Mouse (Mus musculus): ENCODE measurements around the gene Ccdc38. TPM values are rescaled to one million over a fixed set of nuclear protein-coding genes. Genes with fewer than 3 reads are reported as not detected.

Ccdc38 gene
- polyA plus RNA-seq, 1 experiment from 2014 or later, result 0.30 TPM

DNA sequence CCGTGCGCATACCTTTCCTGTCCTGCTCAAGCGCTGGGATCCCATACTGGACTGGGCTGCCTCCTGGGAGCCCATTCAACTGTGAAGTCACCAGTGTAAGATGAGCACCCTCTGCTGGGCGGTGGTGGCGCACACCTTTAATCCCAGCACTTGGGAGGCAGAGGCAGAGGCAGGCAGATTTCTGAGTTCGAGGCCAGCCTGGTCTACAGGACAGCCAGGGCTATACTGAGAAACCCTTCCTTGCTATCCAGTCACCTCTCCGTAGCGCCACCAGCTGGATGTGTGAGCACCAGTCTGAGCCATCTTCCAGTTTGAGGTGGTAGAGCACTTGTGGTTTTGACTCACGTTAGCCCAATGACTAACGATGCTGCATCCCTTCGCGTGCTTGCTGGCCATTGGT lies 52.0 kb downstream of the Ccdc38 start:
- 54% methylated on average over 12 of the region's 12 CpGs for WGBS

DNA sequence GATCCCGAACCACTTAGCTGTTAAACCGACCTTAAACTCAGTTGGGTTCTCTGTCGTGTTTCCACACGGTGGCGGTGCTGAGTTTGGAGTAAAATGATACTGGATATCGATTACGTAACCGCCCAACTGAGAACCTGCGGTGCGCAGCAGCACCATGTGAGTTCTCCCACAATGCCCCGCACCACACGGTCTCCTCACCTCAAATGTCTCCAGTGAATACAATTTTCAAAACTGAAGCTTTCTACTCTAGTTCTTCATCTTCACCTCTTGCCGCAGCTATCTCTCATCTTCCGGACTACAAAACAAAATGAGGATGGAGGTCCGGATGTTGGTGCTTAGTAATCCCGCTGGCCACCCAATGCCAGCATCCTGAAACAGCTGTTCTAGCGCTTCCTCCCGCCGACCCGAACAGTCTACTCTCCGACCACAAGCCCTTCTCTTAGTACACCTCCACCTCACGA lies 53.6 kb downstream of the Ccdc38 start:
- Histone ChIP-seq H3K27me3 (peaks cover 3% of the 10 kb centered on the region; the same call in 1 of the 2 replicates), H3K4me1 (peaks cover 3% of the 10 kb centered on the region; the same call in 1 of the 2 replicates), H3K36me3 (no peaks in the 10 kb centered on the region), H3K9me3 (replicated peaks) (no peaks in the 10 kb centered on the region), H3K4me3 (peak overlapping the region; percentile 39), H3K9ac (peak overlapping the region; percentile 64), H3K4me2 (replicated peaks) (peak overlapping the region; percentile 63), H3K27ac (no peak overlapping the region)
- peak; percentile 73 for ATAC-seq (ENCODE audit: low FRiP score)
- WGBS, result 2% methylated on average over 22 of the region's 22 CpGs

More for the DNA sequence above, 52.0 kb downstream of the Ccdc38 start:
- no peak overlapping the region for H3K4me2 ChIP-seq (replicated peaks)
- H3K36me3 ChIP-seq, result no peaks in the 10 kb centered on the region
- no peak overlapping the region for H3K9ac ChIP-seq
- peaks cover 3% of the 10 kb centered on the region; the same call in 1 of the 2 replicates for H3K27me3 ChIP-seq
- H3K27ac ChIP-seq, result no peak overlapping the region
- H3K4me3 ChIP-seq, result no peak overlapping the region
- no peak for ATAC-seq (ENCODE audit: low FRiP score)
- H3K9me3 ChIP-seq (replicated peaks), result no peaks in the 10 kb centered on the region
- H3K4me1 ChIP-seq, result peaks cover 17% of the 10 kb centered on the region

DNA sequence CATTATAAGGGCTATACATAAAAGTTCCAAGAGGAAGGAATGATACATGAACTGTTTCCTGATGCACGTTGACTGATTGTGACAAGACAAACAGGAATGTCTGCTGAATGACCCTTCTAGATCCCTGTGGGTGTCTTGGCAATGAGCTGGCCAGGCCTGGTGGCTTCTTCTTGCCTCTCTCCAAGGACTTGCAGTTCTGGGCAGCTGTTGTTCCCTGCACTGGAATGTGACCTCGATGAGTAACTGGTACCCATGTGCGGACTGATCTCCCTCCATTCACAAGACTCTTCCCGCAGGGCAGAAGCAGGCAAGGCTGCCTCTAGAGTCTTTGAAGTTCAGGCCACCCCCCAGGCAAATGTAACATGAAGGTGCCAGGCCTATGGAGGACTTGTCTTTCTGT lies 55.4 kb downstream of the Ccdc38 start:
- Histone ChIP-seq H3K9ac (no peak overlapping the region), H3K9me3 (replicated peaks) (no peaks in the 10 kb centered on the region), H3K4me3 (no peak overlapping the region), H3K36me3 (no peaks in the 10 kb centered on the region), H3K27ac (no peak overlapping the region), H3K4me1 (no peaks in the 10 kb centered on the region), H3K27me3 (peaks cover 3% of the 10 kb centered on the region; the same call in 1 of the 2 replicates), H3K4me2 (replicated peaks) (no peak overlapping the region)
- no peak for ATAC-seq (ENCODE audit: low FRiP score)
- WGBS, result 64% methylated on average over 4 of the region's 4 CpGs

DNA sequence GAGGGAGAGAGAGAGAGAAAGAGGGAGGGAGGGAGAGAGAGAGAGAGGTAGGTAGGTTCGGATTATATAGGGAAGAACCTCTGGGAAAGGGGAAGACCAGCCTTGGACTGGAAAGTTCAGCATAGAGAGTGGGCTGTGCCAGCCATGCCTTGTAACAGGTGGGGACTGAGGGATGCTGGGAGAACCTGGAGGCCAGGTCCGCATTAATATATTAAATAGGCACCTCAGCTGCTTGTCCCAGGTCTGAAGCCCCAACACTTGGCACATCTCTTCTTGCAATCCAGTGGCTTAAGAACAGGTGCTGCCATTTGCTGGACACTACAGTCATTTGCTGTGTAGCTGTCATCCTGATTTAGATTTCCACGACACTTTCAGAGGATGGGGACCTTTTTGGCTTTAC lies 56.2 kb downstream of the Ccdc38 start:
- ATAC-seq (ENCODE audit: low FRiP score), result no peak
- no peak overlapping the region for H3K4me2 ChIP-seq (replicated peaks)
- WGBS, result 68% methylated on average over 3 of the region's 3 CpGs
- H3K36me3 ChIP-seq, result no peaks in the 10 kb centered on the region
- no peaks in the 10 kb centered on the region for H3K9me3 ChIP-seq (replicated peaks)
- H3K27ac ChIP-seq, result no peak overlapping the region
- H3K4me3 ChIP-seq, result no peak overlapping the region
- peaks cover 3% of the 10 kb centered on the region; the same call in 1 of the 2 replicates for H3K27me3 ChIP-seq
- no peak overlapping the region for H3K9ac ChIP-seq
- H3K4me1 ChIP-seq, result no peaks in the 10 kb centered on the region

DNA sequence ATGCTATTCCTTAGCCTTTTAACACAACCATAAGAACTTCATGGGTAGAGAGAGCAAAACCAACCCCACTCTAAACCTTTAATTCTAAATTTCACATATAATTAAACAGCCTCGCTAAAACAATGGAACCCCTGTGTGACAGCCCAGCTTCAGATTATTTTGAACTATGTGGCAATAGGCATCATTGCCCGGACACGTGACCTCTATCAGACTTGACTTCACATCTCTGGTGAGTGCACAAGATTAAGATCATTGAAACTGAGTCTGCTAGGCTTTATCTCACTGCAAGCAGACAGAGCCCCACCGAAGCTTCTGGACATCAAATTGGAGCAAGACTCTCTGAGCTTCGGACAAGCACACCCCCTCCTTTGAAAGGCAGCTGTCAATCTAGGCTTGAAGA lies 61.9 kb downstream of the Ccdc38 start:
- ATAC-seq (ENCODE audit: low FRiP score), result no peak
- no peak overlapping the region for H3K4me2 ChIP-seq (replicated peaks)
- no peak overlapping the region for H3K27ac ChIP-seq
- H3K27me3 ChIP-seq, result no peaks in the 10 kb centered on the region
- 78% methylated on average over 5 of the region's 5 CpGs for WGBS
- no peaks in the 10 kb centered on the region for H3K4me1 ChIP-seq
- H3K4me3 ChIP-seq, result no peak overlapping the region
- H3K9ac ChIP-seq, result no peak overlapping the region
- H3K36me3 ChIP-seq, result no peaks in the 10 kb centered on the region
- H3K9me3 ChIP-seq (replicated peaks), result no peaks in the 10 kb centered on the region; the same call in 1 of the 2 replicates

DNA sequence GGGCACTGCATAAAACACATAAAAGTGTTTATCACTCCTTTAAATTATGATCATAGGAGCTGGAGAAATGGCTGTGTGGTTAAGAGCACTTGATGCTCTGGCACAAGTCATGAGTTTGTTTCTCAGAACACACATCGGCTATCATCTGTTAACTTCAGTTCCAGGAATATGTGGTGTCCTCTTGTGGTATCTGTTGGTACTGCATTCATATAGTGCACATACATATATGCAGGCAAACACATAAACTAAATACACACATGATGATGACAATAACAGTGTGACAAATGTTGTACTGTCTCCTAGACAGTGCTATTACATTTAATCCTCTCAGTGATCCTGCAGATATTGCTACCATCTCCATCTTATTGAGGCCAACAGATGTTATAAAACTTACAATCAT lies 62.8 kb downstream of the Ccdc38 start:
- Histone ChIP-seq H3K27ac (no peak overlapping the region), H3K9ac (no peak overlapping the region), H3K4me2 (replicated peaks) (no peak overlapping the region), H3K4me1 (no peaks in the 10 kb centered on the region), H3K4me3 (no peak overlapping the region), H3K36me3 (no peaks in the 10 kb centered on the region), H3K9me3 (replicated peaks) (no peaks in the 10 kb centered on the region; the same call in 1 of the 2 replicates), H3K27me3 (no peaks in the 10 kb centered on the region)
- no peak for ATAC-seq (ENCODE audit: low FRiP score)
- 89% methylated on average over 1 of the region's 1 CpGs for WGBS

DNA sequence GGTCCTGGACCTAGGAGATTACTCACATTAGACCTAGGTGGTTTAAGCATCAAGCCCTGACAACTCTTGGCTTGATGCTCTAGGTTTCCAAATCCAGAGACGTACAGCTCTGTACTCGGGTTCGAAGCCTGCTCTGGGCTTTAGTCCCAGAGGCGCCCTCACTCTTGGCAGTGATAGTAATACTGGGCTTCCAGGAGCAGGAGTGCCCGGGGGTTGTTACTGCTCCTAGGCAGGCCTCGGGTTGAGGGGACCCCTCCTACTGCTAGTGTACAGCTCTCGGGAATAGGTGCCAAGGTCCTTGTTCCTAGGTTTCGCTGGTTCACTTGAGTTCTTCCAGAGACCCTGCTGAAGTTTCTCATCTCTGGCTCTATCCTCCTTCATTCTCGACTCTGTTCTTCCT lies 65.9 kb downstream of the Ccdc38 start:
- Histone ChIP-seq H3K4me3 (no peak overlapping the region), H3K36me3 (no peaks in the 10 kb centered on the region), H3K9ac (no peak overlapping the region), H3K4me1 (no peaks in the 10 kb centered on the region), H3K9me3 (replicated peaks) (peaks cover 6% of the 10 kb centered on the region; the same call in 1 of the 2 replicates), H3K4me2 (replicated peaks) (no peak overlapping the region), H3K27ac (no peak overlapping the region), H3K27me3 (no peaks in the 10 kb centered on the region)
- ATAC-seq (ENCODE audit: low FRiP score), result no peak
- WGBS, result 90% methylated on average over 9 of the region's 9 CpGs

DNA sequence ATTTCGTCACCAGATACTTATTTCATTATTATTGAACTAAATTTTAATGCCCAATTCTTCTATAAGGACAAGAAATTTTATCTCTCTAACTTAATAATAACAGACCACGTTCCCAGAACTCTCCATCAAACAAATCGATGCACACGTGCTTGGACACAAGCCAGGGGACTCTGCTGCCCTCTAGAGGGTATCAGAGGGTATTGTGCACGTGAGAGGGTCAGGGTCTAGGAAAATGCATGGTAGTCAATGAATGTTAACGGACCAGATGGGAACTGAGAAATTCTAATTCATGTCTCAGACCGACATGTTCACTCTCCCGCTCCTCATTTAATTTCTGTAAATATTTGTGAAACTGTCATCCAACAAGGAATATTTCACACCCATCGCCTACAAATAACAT lies 67.6 kb downstream of the Ccdc38 start:
- no peak overlapping the region for H3K4me3 ChIP-seq
- no peak for ATAC-seq (ENCODE audit: low FRiP score)
- 54% methylated on average over 9 of the region's 9 CpGs for WGBS
- no peak overlapping the region for H3K27ac ChIP-seq
- peaks cover 6% of the 10 kb centered on the region; the same call in 1 of the 2 replicates for H3K9me3 ChIP-seq (replicated peaks)
- no peak overlapping the region for H3K9ac ChIP-seq
- H3K4me2 ChIP-seq (replicated peaks), result no peak overlapping the region
- 0 out of 2 replicates have a peak, but pooled peaks cover 3% of the 10 kb centered on the region for H3K4me1 ChIP-seq
- no peaks in the 10 kb centered on the region for H3K27me3 ChIP-seq
- no peaks in the 10 kb centered on the region for H3K36me3 ChIP-seq

DNA sequence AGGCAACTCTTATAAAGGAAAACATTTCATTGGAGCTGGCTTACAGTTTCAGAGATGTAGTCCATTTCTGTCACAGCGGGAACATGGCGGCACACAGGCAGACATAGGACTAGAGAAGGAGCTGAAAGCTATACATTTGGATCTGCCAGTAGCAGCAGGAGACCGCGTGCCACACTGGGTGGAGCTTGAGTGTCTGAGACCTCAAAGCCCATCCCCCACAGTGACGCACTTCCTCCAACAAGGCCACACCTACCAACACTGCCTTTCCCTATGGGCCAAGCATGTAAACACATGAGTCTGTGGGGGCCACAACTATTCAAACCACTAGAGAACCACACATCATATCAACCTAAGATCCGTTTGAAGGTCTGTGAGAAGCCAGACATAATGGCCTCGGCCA lies 68.8 kb downstream of the Ccdc38 start:
- Histone ChIP-seq H3K9ac (no peak overlapping the region), H3K27me3 (no peaks in the 10 kb centered on the region), H3K9me3 (replicated peaks) (peaks cover 6% of the 10 kb centered on the region; the same call in 1 of the 2 replicates), H3K36me3 (no peaks in the 10 kb centered on the region), H3K4me1 (0 out of 2 replicates have a peak, but pooled peaks cover 3% of the 10 kb centered on the region), H3K27ac (no peak overlapping the region), H3K4me3 (no peak overlapping the region), H3K4me2 (replicated peaks) (no peak overlapping the region)
- no peak for ATAC-seq (ENCODE audit: low FRiP score)
- WGBS, result 94% methylated on average over 7 of the region's 7 CpGs

DNA sequence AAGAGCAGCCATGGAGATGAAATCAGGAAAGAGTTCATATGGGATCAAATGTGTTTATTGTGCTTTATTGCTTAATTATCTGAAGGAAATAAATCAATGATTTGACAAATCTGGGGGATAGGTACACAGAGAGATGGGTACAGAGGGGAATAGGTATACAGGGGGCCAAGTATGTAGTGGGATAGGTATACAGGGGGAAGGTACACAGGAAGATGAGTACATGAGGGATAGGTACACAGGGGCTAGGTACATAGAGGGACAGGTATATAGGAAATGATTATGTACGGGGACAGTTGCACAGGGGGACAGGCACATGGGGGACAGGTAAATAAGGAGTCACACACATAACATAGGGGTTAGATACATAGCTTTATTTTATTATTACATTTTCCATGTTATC lies 70.5 kb downstream of the Ccdc38 start:
- peaks cover 6% of the 10 kb centered on the region; the same call in 1 of the 2 replicates for H3K9me3 ChIP-seq (replicated peaks)
- H3K36me3 ChIP-seq, result no peaks in the 10 kb centered on the region
- H3K27ac ChIP-seq, result no peak overlapping the region
- no peak overlapping the region for H3K4me3 ChIP-seq
- H3K4me1 ChIP-seq, result 0 out of 2 replicates have a peak, but pooled peaks cover 3% of the 10 kb centered on the region
- H3K27me3 ChIP-seq, result no peaks in the 10 kb centered on the region
- H3K9ac ChIP-seq, result no peak overlapping the region
- no peak overlapping the region for H3K4me2 ChIP-seq (replicated peaks)
- WGBS, result 97% methylated on average over 1 of the region's 1 CpGs
- ATAC-seq (ENCODE audit: low FRiP score), result no peak

DNA sequence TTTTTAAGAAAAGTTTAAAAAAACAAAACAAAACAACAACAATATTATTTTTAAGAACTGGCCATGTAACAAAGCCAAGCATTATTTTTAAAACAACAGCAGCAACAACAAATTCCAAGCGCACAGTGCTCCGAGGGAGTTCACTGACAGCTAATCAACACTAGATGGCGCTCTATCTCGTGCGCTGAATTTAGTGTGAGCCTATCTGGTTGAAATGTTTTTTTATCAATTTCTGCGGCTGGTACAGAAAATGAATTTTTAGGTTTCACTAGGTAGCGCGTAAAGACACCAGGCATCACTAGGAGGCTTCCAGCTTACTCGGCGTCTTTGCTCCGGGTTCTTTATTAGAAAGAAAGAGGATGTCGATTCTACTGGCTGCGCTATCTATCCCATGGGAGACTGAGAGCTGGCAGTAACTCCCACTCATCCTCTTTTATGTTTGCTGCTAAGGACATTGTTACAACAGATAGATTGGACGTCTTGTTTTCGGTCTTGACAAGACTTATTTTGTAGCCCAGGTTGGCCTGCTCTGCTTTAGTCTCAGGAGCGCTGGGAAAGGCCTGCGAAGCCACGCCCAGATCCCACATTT lies 71.1 kb downstream of the Ccdc38 start:
- H3K36me3 ChIP-seq, result no peaks in the 10 kb centered on the region
- peak overlapping the region; percentile 29; the same call in 1 of the 2 replicates for H3K4me2 ChIP-seq (replicated peaks)
- no peak for ATAC-seq (ENCODE audit: low FRiP score)
- H3K4me1 ChIP-seq, result 0 out of 2 replicates have a peak, but pooled peaks cover 3% of the 10 kb centered on the region
- H3K9me3 ChIP-seq (replicated peaks), result peaks cover 6% of the 10 kb centered on the region; the same call in 1 of the 2 replicates
- no peaks in the 10 kb centered on the region for H3K27me3 ChIP-seq
- H3K27ac ChIP-seq, result no peak overlapping the region
- 48% methylated on average over 18 of the region's 18 CpGs for WGBS
- no peak overlapping the region for H3K4me3 ChIP-seq
- H3K9ac ChIP-seq, result no peak overlapping the region

DNA sequence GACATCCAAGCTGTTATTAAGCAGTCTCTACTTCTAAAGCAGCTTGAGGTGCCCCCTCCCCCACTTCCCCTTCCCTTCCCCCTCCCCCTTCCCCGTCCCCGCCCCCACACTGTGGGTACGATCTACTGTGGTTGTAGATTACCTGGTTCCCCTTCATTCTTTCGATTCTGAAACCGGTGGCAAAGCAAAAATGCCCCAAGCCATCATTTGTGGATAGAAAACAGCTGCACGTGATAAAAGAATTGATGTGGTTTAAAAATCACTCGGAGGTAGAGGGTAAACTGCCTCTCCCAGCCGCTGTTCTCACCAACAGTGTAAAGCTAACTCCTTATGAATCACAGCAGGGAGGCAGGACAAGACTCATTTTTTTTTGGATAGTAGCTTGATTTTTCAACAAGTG lies 74.4 kb downstream of the Ccdc38 start:
- H3K27me3 ChIP-seq, result no peaks in the 10 kb centered on the region
- H3K9ac ChIP-seq, result no peak overlapping the region
- 0 out of 2 replicates have a peak, but pooled peaks cover 3% of the 10 kb centered on the region for H3K4me1 ChIP-seq
- ATAC-seq (ENCODE audit: low FRiP score), result no peak
- H3K9me3 ChIP-seq (replicated peaks), result no peaks in the 10 kb centered on the region
- no peaks in the 10 kb centered on the region for H3K36me3 ChIP-seq
- H3K4me3 ChIP-seq, result no peak overlapping the region
- H3K4me2 ChIP-seq (replicated peaks), result no peak overlapping the region
- H3K27ac ChIP-seq, result no peak overlapping the region
- 74% methylated on average over 8 of the region's 8 CpGs for WGBS
